Mouse (Mus musculus): ENCODE results near the gene Gm21992. TPM values are rescaled to one million over a fixed set of nuclear protein-coding genes. Genes with fewer than 3 reads are reported as not detected.
"Not testable (repeated sequence)": the region's sequence is repeated elsewhere in the genome, so short reads cannot be mapped to it uniquely, and the experiment has no call there.

The Gm21992 gene
- polyA plus RNA-seq, 1 experiment from 2014 or later, result 33.8 TPM

GRCm38 (mm10) chr19:4838526-4839140 is 27.2 kb upstream of the Gm21992 start:
- 40% methylated on average over 10 of the region's 10 CpGs for WGBS

GRCm38 (mm10) chr19:4837049-4837448 is 25.6 kb upstream of the Gm21992 start:
- 93% methylated on average over 6 of the region's 6 CpGs for WGBS

More at GRCm38 (mm10) chr19:4838526-4839140, 27.2 kb upstream of the Gm21992 start:
- DNase-seq (ENCODE audit: low spot score), result no peak
- H3K4me1 ChIP-seq, result peaks cover 17% of the 10 kb centered on the region
- peak overlapping the region; percentile 86 for H3K27ac ChIP-seq
- H3K36me3 ChIP-seq, result peaks cover 8% of the 10 kb centered on the region
- no peaks in the 10 kb centered on the region for H3K9me3 ChIP-seq (replicated peaks)
- peaks cover 34% of the 10 kb centered on the region for H3K27me3 ChIP-seq (ENCODE audit: low read depth, poor library complexity, severe bottlenecking)
- peak overlapping the region; percentile 72 for H3K4me3 ChIP-seq

GRCm38 (mm10) chr19:4836096-4836495 is 24.7 kb upstream of the Gm21992 start:
- 78% methylated on average over 2 of the region's 2 CpGs for WGBS

More at GRCm38 (mm10) chr19:4837049-4837448, 25.6 kb upstream of the Gm21992 start:
- H3K4me1 ChIP-seq, result peaks cover 17% of the 10 kb centered on the region
- no peak overlapping the region for H3K27ac ChIP-seq
- DNase-seq (ENCODE audit: low spot score), result no peak
- H3K9me3 ChIP-seq (replicated peaks), result no peaks in the 10 kb centered on the region
- no peak overlapping the region for H3K4me3 ChIP-seq
- peaks cover 28% of the 10 kb centered on the region for H3K27me3 ChIP-seq (ENCODE audit: low read depth, poor library complexity, severe bottlenecking)
- H3K36me3 ChIP-seq, result peaks cover 22% of the 10 kb centered on the region

GRCm38 (mm10) chr19:4833977-4834376 is 22.6 kb upstream of the Gm21992 start:
- DNase-seq (ENCODE audit: low spot score), result no peak
- no peaks in the 10 kb centered on the region for H3K9me3 ChIP-seq (replicated peaks)
- peaks cover 13% of the 10 kb centered on the region for H3K4me1 ChIP-seq
- H3K27me3 ChIP-seq (ENCODE audit: low read depth, poor library complexity, severe bottlenecking), result no peaks in the 10 kb centered on the region
- H3K36me3 ChIP-seq, result peaks cover 36% of the 10 kb centered on the region
- 84% methylated on average over 8 of the region's 8 CpGs for WGBS
- no peak overlapping the region for H3K27ac ChIP-seq
- H3K4me3 ChIP-seq, result no peak overlapping the region

More at GRCm38 (mm10) chr19:4836096-4836495, 24.7 kb upstream of the Gm21992 start:
- Histone ChIP-seq H3K4me3 (no peak overlapping the region), H3K4me1 (peaks cover 17% of the 10 kb centered on the region), H3K36me3 (peaks cover 28% of the 10 kb centered on the region), H3K27me3 (ENCODE audit: low read depth, poor library complexity, severe bottlenecking) (peaks cover 18% of the 10 kb centered on the region), H3K27ac (no peak overlapping the region), H3K9me3 (replicated peaks) (no peaks in the 10 kb centered on the region)
- no peak for DNase-seq (ENCODE audit: low spot score)

GRCm38 (mm10) chr19:4829156-4829555 is 17.7 kb upstream of the Gm21992 start:
- H3K27me3 ChIP-seq (ENCODE audit: low read depth, poor library complexity, severe bottlenecking), result no peaks in the 10 kb centered on the region
- peaks cover 59% of the 10 kb centered on the region for H3K36me3 ChIP-seq
- WGBS, result 63% methylated on average over 7 of the region's 7 CpGs
- H3K9me3 ChIP-seq (replicated peaks), result no peaks in the 10 kb centered on the region
- no peak overlapping the region for H3K27ac ChIP-seq
- no peak for DNase-seq (ENCODE audit: low spot score)
- H3K4me3 ChIP-seq, result no peak overlapping the region
- peaks cover 9% of the 10 kb centered on the region; the same call in 1 of the 2 replicates for H3K4me1 ChIP-seq

- Histone ChIP-seq H3K36me3 (peaks cover 57% of the 10 kb centered on the region), H3K27me3 (ENCODE audit: low read depth, poor library complexity, severe bottlenecking) (no peaks in the 10 kb centered on the region), H3K9me3 (replicated peaks) (no peaks in the 10 kb centered on the region), H3K4me1 (peaks cover 9% of the 10 kb centered on the region; the same call in 1 of the 2 replicates), H3K4me3 (no peak overlapping the region), H3K27ac (no peak overlapping the region; the same call in 1 of the 2 replicates)
- DNase-seq (ENCODE audit: low spot score), result no peak
- 51% methylated on average over 16 of the region's 16 CpGs for WGBS
These were observed 17.2 kb upstream of the Gm21992 start for GRCm38 (mm10) chr19:4828444-4829114.

GRCm38 (mm10) chr19:4820678-4821303 is 9.4 kb upstream of the Gm21992 start:
- Histone ChIP-seq H3K4me1 (no peaks in the 10 kb centered on the region), H3K4me3 (no peak overlapping the region), H3K27ac (no peak overlapping the region), H3K27me3 (ENCODE audit: low read depth, poor library complexity, severe bottlenecking) (no peaks in the 10 kb centered on the region), H3K36me3 (peaks cover 18% of the 10 kb centered on the region), H3K9me3 (replicated peaks) (no peaks in the 10 kb centered on the region)
- WGBS, result 87% methylated on average over 5 of the region's 5 CpGs
- no peak for DNase-seq (ENCODE audit: low spot score)

- H3K9me3 ChIP-seq (replicated peaks), result no peaks in the 10 kb centered on the region; the same call in 1 of the 2 replicates
- no peaks in the 10 kb centered on the region for H3K36me3 ChIP-seq
- no peak overlapping the region for H3K27ac ChIP-seq
- WGBS, result 74% methylated on average over 1 of the region's 1 CpGs
- H3K4me1 ChIP-seq, result no peaks in the 10 kb centered on the region
- DNase-seq (ENCODE audit: low spot score), result no peak
- no peaks in the 10 kb centered on the region for H3K27me3 ChIP-seq (ENCODE audit: low read depth, poor library complexity, severe bottlenecking)
- H3K4me3 ChIP-seq, result no peak overlapping the region
These were observed 5.9 kb upstream of the Gm21992 start for GRCm38 (mm10) chr19:4817182-4817835.

- DNase-seq (ENCODE audit: low spot score), result no peak
- H3K4me3 ChIP-seq, result no peak overlapping the region
- no peaks in the 10 kb centered on the region for H3K36me3 ChIP-seq
- peaks cover 17% of the 10 kb centered on the region for H3K4me1 ChIP-seq
- no peak overlapping the region for H3K27ac ChIP-seq
- no peaks in the 10 kb centered on the region for H3K27me3 ChIP-seq (ENCODE audit: low read depth, poor library complexity, severe bottlenecking)
- WGBS, result 80% methylated on average over 6 of the region's 6 CpGs
- H3K9me3 ChIP-seq (replicated peaks), result no peaks in the 10 kb centered on the region; the same call in 1 of the 2 replicates
These were observed 1.6 kb upstream of the Gm21992 start for GRCm38 (mm10) chr19:4813015-4813414.

- not testable (repeated sequence) for H3K36me3 ChIP-seq; H3K9me3 ChIP-seq (replicated peaks); H3K27me3 ChIP-seq (ENCODE audit: low read depth, poor library complexity, severe bottlenecking); DNase-seq (ENCODE audit: low spot score)
- Histone ChIP-seq H3K4me3 (peak overlapping the region; percentile 91), H3K4me1 (peaks cover 20% of the 10 kb centered on the region), H3K27ac (peak overlapping the region; percentile 92)
- WGBS, result 77% methylated on average over 8 of the region's 8 CpGs
These were observed 1.0 kb upstream of the Gm21992 start for GRCm38 (mm10) chr19:4812334-4812949.

- no peak for DNase-seq (ENCODE audit: low spot score)
- no peaks in the 10 kb centered on the region for H3K27me3 ChIP-seq (ENCODE audit: low read depth, poor library complexity, severe bottlenecking)
- H3K9me3 ChIP-seq (replicated peaks), result no peaks in the 10 kb centered on the region; the same call in 1 of the 2 replicates
- peaks cover 20% of the 10 kb centered on the region for H3K4me1 ChIP-seq
- 6% methylated on average over 12 of the region's 12 CpGs for WGBS
- peaks cover 3% of the 10 kb centered on the region for H3K36me3 ChIP-seq
- H3K4me3 ChIP-seq, result peak overlapping the region; percentile 91
- peak overlapping the region; percentile 92 for H3K27ac ChIP-seq
These were observed 464 bp upstream of the Gm21992 start for GRCm38 (mm10) chr19:4811909-4812242.

- H3K4me1 ChIP-seq, result peaks cover 20% of the 10 kb centered on the region
- no peak for DNase-seq (ENCODE audit: low spot score)
- H3K4me3 ChIP-seq, result peak overlapping the region; percentile 91
- no peaks in the 10 kb centered on the region; the same call in 1 of the 2 replicates for H3K9me3 ChIP-seq (replicated peaks)
- peak overlapping the region; percentile 92 for H3K27ac ChIP-seq
- H3K36me3 ChIP-seq, result peaks cover 9% of the 10 kb centered on the region
- 0% methylated on average over 17 of the region's 17 CpGs for WGBS
- no peaks in the 10 kb centered on the region for H3K27me3 ChIP-seq (ENCODE audit: low read depth, poor library complexity, severe bottlenecking)
These were observed 708 bp downstream of the Gm21992 start for GRCm38 (mm10) chr19:4810746-4811062.
